Mouse (Mus musculus): Measurements from ENCODE around the gene Edc3. TPM values are rescaled to one million over a fixed set of nuclear protein-coding genes. Genes with fewer than 3 reads are reported as not detected.

Edc3 gene
- 40.9 and 41.1 TPM in 2 replicates for polyA plus RNA-seq (2016; fragmentation: Nextera tagmentation; extraction: Ambion mirVana)

DNA sequence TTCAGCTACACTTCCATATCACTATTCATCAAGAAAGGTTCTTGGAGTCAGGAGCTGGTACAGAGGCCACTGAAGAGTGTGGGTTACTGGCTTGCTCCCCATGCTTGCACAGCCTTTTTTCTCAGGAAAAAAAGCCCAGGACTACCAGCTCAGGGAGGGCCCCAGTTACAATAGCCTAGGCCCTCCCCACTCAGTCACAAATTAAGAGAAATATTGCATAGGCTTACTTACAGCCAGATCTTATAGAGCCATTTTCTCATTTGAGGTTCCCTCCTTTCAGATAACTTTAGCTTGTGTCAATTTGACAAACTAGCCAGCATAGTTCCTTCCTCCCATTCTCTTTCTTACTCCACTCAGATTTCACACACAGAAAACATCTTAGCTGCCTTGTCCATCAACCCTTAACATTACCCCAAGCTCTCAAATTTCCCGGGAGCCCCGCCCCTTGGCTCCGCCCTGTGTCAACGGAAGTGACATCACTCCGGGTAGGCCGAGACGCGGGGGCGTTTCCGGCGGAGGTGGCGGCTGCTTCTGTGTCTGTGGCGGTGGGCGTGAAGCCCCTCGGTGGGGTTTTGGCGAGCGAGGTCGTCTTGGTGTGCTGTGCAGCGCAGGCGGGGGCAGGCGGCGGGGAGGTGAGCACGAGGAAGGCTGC, at the start of gene Edc3:
Gene Edc3, plus strand, starts transcription at position 473 of the 652 bp plus-strand sequence.
- Histone ChIP-seq H3K4me1 (peaks cover 9% of the 10 kb centered on the region), H3K4me3 (peak within 1 kb of the TSS; percentile 94), H3K9ac (replicated peaks) (peak within 1 kb of the TSS; percentile 88), H3K27ac (replicated peaks) (peak within 1 kb of the TSS; percentile 80), H3K27me3 (no peaks in the 10 kb centered on the region), H3K4me2 (replicated peaks) (peak within 1 kb of the TSS; percentile 77), H3K9me3 (no peaks in the 10 kb centered on the region), H3K36me3 (peaks cover 8% of the 10 kb centered on the region; the same call in 1 of the 2 replicates)
- peak; percentile 93 for ATAC-seq (ENCODE audit: low FRiP score, low read depth)
- under 1% methylated on average over 23 of the region's 23 CpGs for WGBS

- Histone ChIP-seq H3K4me3 (no peak overlapping the region), H3K9ac (replicated peaks) (no peak overlapping the region), H3K27me3 (peaks cover 12% of the 10 kb centered on the region; the same call in 1 of the 2 replicates), H3K4me1 (peaks cover 3% of the 10 kb centered on the region; the same call in 1 of the 2 replicates), H3K9me3 (no peaks in the 10 kb centered on the region), H3K36me3 (no peaks in the 10 kb centered on the region), H3K4me2 (replicated peaks) (no peak overlapping the region), H3K27ac (replicated peaks) (no peak overlapping the region)
- no peak for ATAC-seq (ENCODE audit: low FRiP score, low read depth)
- WGBS = 85% methylated on average over 4 of the region's 4 CpGs
Measured at GRCm38 (mm10) chr9:57658970-57659369, 49.4 kb upstream of the Edc3 start.

GRCm38 (mm10) chr9:57659774-57660173, 48.6 kb upstream of the Edc3 start:
- Histone ChIP-seq H3K27me3 (peaks cover 7% of the 10 kb centered on the region; the same call in 1 of the 2 replicates), H3K4me1 (peaks cover 3% of the 10 kb centered on the region; the same call in 1 of the 2 replicates), H3K9me3 (no peaks in the 10 kb centered on the region), H3K9ac (replicated peaks) (no peak overlapping the region), H3K4me2 (replicated peaks) (no peak overlapping the region), H3K27ac (replicated peaks) (no peak overlapping the region), H3K4me3 (no peak overlapping the region), H3K36me3 (no peaks in the 10 kb centered on the region)
- 31% methylated on average over 4 of the region's 4 CpGs for WGBS
- ATAC-seq (ENCODE audit: low FRiP score, low read depth) = no peak

DNA sequence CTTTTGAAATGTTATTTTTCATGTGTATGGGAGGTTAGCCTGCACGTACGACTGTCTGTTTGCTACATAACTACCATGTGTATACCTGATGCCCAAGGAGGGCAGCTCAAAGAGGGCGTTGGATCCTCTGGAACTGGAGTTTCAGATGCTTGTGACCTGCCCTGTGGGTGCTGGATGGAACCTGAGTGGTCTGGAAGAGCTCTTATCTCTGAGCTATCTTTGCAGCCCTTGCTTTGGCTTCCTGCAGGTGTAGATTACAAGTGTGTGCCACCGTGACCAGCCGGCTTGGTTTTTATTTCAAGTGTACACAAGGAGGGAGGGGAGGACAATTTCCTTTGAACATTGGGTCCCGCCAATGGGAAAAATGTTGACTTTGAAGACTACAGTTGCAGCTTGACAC, 47.8 kb upstream of the Edc3 start:
- no peak overlapping the region for H3K9ac ChIP-seq (replicated peaks)
- no peak for ATAC-seq (ENCODE audit: low FRiP score, low read depth)
- no peak overlapping the region for H3K4me3 ChIP-seq
- peaks cover 7% of the 10 kb centered on the region; the same call in 1 of the 2 replicates for H3K27me3 ChIP-seq
- H3K9me3 ChIP-seq = no peaks in the 10 kb centered on the region
- H3K36me3 ChIP-seq = no peaks in the 10 kb centered on the region
- no peak overlapping the region for H3K4me2 ChIP-seq (replicated peaks)
- 89% methylated on average over 6 of the region's 6 CpGs for WGBS
- peaks cover 3% of the 10 kb centered on the region; the same call in 1 of the 2 replicates for H3K4me1 ChIP-seq
- H3K27ac ChIP-seq (replicated peaks) = no peak overlapping the region

DNA sequence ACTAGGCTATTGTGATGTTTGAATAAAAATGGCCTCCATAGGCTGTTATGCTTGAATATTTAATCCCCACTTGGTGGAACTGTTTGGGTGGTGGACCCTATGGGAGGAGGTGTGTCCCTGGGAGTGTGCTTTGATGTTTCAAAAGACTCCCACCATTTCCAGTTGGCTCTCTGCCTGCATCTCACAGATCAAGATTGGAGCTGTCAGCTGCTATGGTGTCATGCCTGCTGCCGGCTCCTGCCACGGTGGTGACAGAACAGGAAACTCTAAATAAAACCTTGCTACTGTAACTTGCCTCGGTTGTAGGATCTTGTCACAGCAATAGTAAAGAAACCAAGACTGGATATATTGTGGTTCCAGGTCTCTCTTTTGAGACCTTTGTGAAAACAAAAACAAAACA, 46.8 kb upstream of the Edc3 start:
- no peak for ATAC-seq (ENCODE audit: low FRiP score, low read depth)
- Histone ChIP-seq H3K27me3 (peaks cover 5% of the 10 kb centered on the region; the same call in 1 of the 2 replicates), H3K27ac (replicated peaks) (no peak overlapping the region), H3K9ac (replicated peaks) (no peak overlapping the region), H3K9me3 (no peaks in the 10 kb centered on the region), H3K4me1 (no peaks in the 10 kb centered on the region), H3K4me3 (no peak overlapping the region), H3K4me2 (replicated peaks) (no peak overlapping the region), H3K36me3 (no peaks in the 10 kb centered on the region)
- 85% methylated on average over 3 of the region's 3 CpGs for WGBS

GRCm38 (mm10) chr9:57664616-57665015, 43.7 kb upstream of the Edc3 start:
- H3K36me3 ChIP-seq = no peaks in the 10 kb centered on the region
- no peak overlapping the region for H3K27ac ChIP-seq (replicated peaks)
- WGBS = 65% methylated on average over 7 of the region's 7 CpGs
- no peak overlapping the region for H3K4me3 ChIP-seq
- H3K9me3 ChIP-seq = no peaks in the 10 kb centered on the region
- no peak overlapping the region for H3K9ac ChIP-seq (replicated peaks)
- H3K4me1 ChIP-seq = no peaks in the 10 kb centered on the region
- no peaks in the 10 kb centered on the region for H3K27me3 ChIP-seq
- ATAC-seq (ENCODE audit: low FRiP score, low read depth) = no peak
- H3K4me2 ChIP-seq (replicated peaks) = no peak overlapping the region

DNA sequence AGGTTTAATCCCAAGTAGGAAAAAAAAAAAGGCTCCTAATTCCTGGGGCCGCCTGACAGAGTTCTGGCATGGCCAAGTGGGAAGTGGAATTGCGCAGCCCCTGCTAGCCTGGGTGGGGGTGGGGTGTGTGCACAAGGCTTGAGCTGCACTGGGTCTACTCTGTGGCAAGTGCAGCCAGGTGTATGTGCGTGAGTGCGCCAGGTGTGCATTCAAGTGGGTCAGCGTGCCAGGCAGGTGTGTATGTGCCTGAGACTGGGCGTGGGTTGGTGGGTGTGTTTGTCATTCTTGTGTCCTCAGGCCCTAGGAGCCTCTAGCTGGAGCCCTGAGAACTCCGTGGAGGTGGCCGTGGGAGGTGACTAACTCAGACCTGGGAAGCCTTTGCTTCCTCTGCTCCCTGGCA, 41.8 kb upstream of the Edc3 start:
- no peak overlapping the region for H3K4me2 ChIP-seq (replicated peaks)
- no peaks in the 10 kb centered on the region for H3K36me3 ChIP-seq
- H3K4me1 ChIP-seq = no peaks in the 10 kb centered on the region
- H3K27ac ChIP-seq (replicated peaks) = no peak overlapping the region
- H3K4me3 ChIP-seq = no peak overlapping the region
- H3K9ac ChIP-seq (replicated peaks) = no peak overlapping the region
- ATAC-seq (ENCODE audit: low FRiP score, low read depth) = no peak
- WGBS = 87% methylated on average over 8 of the region's 8 CpGs
- no peaks in the 10 kb centered on the region for H3K27me3 ChIP-seq
- H3K9me3 ChIP-seq = no peaks in the 10 kb centered on the region

GRCm38 (mm10) chr9:57667136-57667535, 41.2 kb upstream of the Edc3 start:
- no peaks in the 10 kb centered on the region for H3K4me1 ChIP-seq
- no peaks in the 10 kb centered on the region for H3K36me3 ChIP-seq
- no peak overlapping the region for H3K9ac ChIP-seq (replicated peaks)
- no peaks in the 10 kb centered on the region for H3K9me3 ChIP-seq
- H3K27ac ChIP-seq (replicated peaks) = no peak overlapping the region
- H3K4me3 ChIP-seq = no peak overlapping the region
- H3K4me2 ChIP-seq (replicated peaks) = no peak overlapping the region
- H3K27me3 ChIP-seq = no peaks in the 10 kb centered on the region
- no peak for ATAC-seq (ENCODE audit: low FRiP score, low read depth)
- WGBS = 79% methylated on average over 3 of the region's 3 CpGs

DNA sequence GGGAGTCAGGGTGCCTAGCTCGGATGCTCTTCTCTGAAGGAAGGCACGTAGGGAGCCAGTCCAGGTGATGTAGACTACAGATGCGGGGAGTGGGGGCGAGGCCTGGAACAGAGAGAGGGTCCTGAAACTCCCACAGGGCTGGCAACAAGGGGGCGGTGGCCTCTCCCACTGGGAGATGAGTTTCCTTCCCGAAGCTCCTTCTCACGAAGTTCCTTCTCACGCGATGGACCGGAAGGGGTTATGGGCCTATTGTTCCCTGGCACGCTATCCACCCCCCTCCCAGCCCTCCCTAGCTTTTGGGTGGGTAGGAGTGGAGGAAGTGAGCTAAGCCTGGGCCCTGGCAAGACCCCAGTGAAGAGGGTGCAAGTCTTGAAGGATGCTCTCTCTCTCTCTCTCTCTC, 40.5 kb upstream of the Edc3 start:
- Histone ChIP-seq H3K36me3 (no peaks in the 10 kb centered on the region), H3K4me3 (no peak overlapping the region), H3K27me3 (no peaks in the 10 kb centered on the region), H3K9ac (replicated peaks) (no peak overlapping the region), H3K27ac (replicated peaks) (no peak overlapping the region), H3K4me1 (no peaks in the 10 kb centered on the region), H3K9me3 (no peaks in the 10 kb centered on the region), H3K4me2 (replicated peaks) (no peak overlapping the region)
- 61% methylated on average over 11 of the region's 11 CpGs for WGBS
- ATAC-seq (ENCODE audit: low FRiP score, low read depth) = no peak

GRCm38 (mm10) chr9:57668277-57668676, 40.1 kb upstream of the Edc3 start:
- Histone ChIP-seq H3K9me3 (no peaks in the 10 kb centered on the region), H3K27me3 (0 out of 2 replicates have a peak, but pooled peaks cover 2% of the 10 kb centered on the region), H3K9ac (replicated peaks) (no peak overlapping the region), H3K27ac (replicated peaks) (no peak overlapping the region), H3K4me2 (replicated peaks) (no peak overlapping the region), H3K36me3 (no peaks in the 10 kb centered on the region), H3K4me1 (no peaks in the 10 kb centered on the region), H3K4me3 (no peak overlapping the region)
- no peak for ATAC-seq (ENCODE audit: low FRiP score, low read depth)
- 59% methylated on average over 1 of the region's 1 CpGs for WGBS

GRCm38 (mm10) chr9:57669566-57669965, 38.8 kb upstream of the Edc3 start:
- Histone ChIP-seq H3K4me2 (replicated peaks) (no peak overlapping the region), H3K9me3 (no peaks in the 10 kb centered on the region), H3K36me3 (no peaks in the 10 kb centered on the region), H3K4me3 (no peak overlapping the region), H3K4me1 (no peaks in the 10 kb centered on the region), H3K27ac (replicated peaks) (no peak overlapping the region), H3K9ac (replicated peaks) (no peak overlapping the region), H3K27me3 (0 out of 2 replicates have a peak, but pooled peaks cover 3% of the 10 kb centered on the region)
- 84% methylated on average over 3 of the region's 3 CpGs for WGBS
- no peak for ATAC-seq (ENCODE audit: low FRiP score, low read depth)

DNA sequence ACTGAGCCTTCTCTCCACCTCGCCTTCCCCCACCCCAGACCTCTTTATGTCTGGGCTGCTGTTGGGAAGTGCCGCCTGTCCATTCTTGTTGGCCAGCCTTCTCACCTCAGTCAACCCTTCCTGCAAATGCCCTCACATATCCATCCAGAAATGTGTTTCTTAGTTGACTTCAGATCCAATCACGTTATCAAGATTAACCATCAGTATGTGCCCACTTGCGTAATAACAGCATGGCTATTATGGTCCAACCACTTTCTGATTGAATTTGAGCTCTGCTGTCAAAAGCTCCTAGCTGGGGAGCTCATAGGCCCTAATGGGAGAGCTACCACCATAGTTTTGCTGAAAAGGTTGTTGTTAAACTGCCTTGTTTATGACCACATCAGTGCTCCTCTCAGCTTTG, 37.3 kb upstream of the Edc3 start:
- no peaks in the 10 kb centered on the region for H3K36me3 ChIP-seq
- no peak overlapping the region for H3K27ac ChIP-seq (replicated peaks)
- 92% methylated on average over 4 of the region's 4 CpGs for WGBS
- H3K9ac ChIP-seq (replicated peaks) = no peak overlapping the region
- no peak overlapping the region for H3K4me2 ChIP-seq (replicated peaks)
- no peaks in the 10 kb centered on the region for H3K9me3 ChIP-seq
- 0 out of 2 replicates have a peak, but pooled peaks cover 3% of the 10 kb centered on the region for H3K27me3 ChIP-seq
- H3K4me1 ChIP-seq = no peaks in the 10 kb centered on the region
- no peak overlapping the region for H3K4me3 ChIP-seq
- no peak for ATAC-seq (ENCODE audit: low FRiP score, low read depth)

Measured in midbrain, embryonic 12.5 days (tissue).